Mouse (Mus musculus): ENCODE measurements around the gene AL731706.2. TPM values are rescaled to one million over a fixed set of nuclear protein-coding genes. Genes with fewer than 3 reads are reported as not detected.

Gene AL731706.2
- not detected for polyA plus RNA-seq (2014; fragmentation: Illumina TruSeq; extraction: RNeasy Lipid Tissue Mini Kit (QIAGEN cat#74804); ENCODE audit: low read depth, low replicate concordance)

DNA sequence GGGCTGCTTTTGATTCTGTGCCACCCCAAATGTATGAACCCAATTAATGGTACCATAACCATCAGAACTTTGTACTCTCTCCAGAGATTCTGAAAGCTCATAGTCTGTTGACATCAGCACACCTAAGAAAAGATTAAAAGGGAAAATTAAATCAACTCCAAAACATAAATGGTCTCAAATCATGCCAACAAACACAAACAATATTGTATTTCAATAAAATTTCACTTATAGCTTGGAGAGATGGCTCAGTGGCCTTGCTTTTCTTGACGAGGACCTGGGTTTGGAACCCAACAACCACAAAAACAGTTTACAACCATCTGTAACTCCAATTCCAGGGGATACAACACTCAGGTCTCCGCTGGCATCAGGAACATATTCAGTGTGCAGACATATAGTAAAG, at the start of gene AL731706.2:
TSS of gene AL731706.2 (minus strand) at position 101 of the 400 bp plus-strand sequence.

DNA sequence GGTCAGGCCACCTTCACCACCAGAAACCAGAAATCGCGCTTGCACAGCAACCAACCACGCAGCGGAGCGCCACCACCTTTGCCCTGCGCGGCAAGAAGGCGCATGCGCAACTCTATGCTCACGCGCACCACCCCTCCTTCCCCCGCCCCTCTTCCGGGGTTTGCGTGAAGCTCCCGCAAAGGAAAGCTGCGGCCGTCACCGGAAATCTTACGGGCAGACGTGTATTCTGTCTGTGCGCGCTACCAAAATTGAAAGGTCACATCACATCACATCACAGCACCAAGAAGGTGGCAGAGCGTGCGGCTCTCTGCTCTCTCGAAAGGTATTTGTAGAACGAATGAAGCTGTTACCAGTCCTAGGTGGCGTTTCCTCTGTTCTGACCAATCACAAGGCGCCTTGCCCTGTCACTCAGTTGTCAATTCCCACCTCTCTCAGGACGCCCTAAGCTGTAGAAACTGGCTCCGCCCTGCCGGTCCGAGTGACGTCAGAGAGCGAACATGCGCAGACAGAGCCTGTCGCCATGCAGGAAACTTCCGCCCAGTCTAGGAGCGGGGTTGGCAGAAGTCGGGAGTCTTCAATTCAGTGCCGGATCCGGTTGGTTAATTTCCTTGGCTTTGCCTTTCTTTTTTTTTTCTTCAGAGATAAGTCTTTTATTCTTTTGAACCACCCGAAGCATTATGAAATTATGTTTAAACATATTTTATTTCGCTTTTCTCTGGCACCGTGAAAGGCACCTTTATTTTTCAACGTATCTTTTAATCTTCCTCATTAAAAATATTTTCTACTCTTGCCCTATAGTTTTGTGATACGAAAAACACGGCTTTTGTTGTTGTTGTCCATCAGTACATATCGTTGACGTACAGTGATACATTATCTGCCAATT, 5.8 kb upstream of the AL731706.2 start, which contains the start of the genes Slx4ip, AL731706.1 and Mkks:
TSS of gene Slx4ip (plus strand) at position 151 of the 883 bp plus-strand sequence.
TSS of gene AL731706.1 (minus strand) at position 322 of the 883 bp plus-strand sequence.
TSS of gene Mkks (minus strand) at position 322 of the 883 bp plus-strand sequence.

Other genes with a start within 250 kb of the AL731706.2 start
- 107 TPM for gene Snap25, start 172.2 kb downstream of the AL731706.2 start, polyA plus RNA-seq (2014; fragmentation: Illumina TruSeq; extraction: RNeasy Lipid Tissue Mini Kit (QIAGEN cat#74804); ENCODE audit: low read depth, low replicate concordance)
- 13.6 TPM for gene Slx4ip, start 5.5 kb upstream of the AL731706.2 start, polyA plus RNA-seq (2014; fragmentation: Illumina TruSeq; extraction: RNeasy Lipid Tissue Mini Kit (QIAGEN cat#74804); ENCODE audit: low read depth, low replicate concordance)
- gene AL731706.1, start 5.7 kb upstream of the AL731706.2 start, polyA plus RNA-seq (2014; fragmentation: Illumina TruSeq; extraction: RNeasy Lipid Tissue Mini Kit (QIAGEN cat#74804); ENCODE audit: low read depth, low replicate concordance) = 8.6 TPM
- gene Mkks, start 5.7 kb upstream of the AL731706.2 start, polyA plus RNA-seq (2014; fragmentation: Illumina TruSeq; extraction: RNeasy Lipid Tissue Mini Kit (QIAGEN cat#74804); ENCODE audit: low read depth, low replicate concordance) = 119 TPM
- gene Jag1, start 231.0 kb upstream of the AL731706.2 start, polyA plus RNA-seq (2014; fragmentation: Illumina TruSeq; extraction: RNeasy Lipid Tissue Mini Kit (QIAGEN cat#74804); ENCODE audit: low read depth, low replicate concordance) = 8.4 TPM